Mouse (Mus musculus): ENCODE results near the gene March7.

Gene March7

DNA sequence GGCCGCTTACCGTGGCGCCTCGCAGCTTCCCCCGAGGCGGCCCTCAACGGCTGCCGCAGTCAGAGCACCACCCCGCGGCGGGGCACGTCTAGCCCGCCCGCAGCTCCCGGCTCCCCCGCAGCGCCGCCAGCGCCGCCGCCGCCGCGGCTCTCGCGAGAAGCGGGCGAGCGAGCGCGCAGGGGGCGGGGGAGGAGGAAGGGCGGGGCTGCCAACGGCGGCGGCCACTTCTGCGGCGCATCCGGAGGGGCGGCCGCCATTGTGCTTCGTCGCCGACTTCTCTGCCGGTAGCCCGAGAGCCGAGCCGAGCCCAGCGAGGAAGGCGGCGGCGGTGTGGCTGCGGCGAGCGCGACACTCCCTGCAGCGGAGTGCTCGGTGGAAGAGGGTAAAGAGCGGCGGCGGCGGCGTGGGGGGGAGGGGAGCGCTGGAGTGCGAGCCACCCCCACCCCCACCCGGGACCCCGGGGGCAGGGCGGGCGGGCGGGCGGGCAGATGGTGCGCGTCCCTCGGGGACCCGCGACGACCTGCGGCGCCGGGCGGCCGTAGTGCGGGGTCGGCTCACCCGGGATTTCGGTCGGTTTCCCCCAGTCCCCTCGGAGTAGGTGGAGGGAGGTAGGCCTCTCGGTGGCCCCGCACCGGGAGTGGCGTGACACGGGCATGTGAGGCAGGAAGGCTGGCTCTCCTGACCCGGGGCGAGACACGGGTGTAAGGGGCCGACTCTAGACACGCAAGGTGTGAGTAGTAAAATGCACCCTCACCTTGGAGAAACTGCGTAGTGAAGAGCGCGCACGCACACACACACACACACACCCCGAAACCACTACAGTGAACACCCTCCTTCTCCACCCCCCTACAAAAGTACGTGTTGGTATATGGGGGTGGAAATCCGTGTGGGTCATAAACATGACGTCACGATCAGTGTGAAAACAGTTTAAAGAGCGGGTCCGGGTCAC, at the start of gene March7, which contains the start of gene Baz2b:
TSS of gene March7 (plus strand) at position 185 of the 949 bp plus-strand sequence.
TSS of gene Baz2b (minus strand) at position 137 of the 949 bp plus-strand sequence.
- DNase-seq (ENCODE audit: low read depth, low spot score): peak; percentile 81

DNA sequence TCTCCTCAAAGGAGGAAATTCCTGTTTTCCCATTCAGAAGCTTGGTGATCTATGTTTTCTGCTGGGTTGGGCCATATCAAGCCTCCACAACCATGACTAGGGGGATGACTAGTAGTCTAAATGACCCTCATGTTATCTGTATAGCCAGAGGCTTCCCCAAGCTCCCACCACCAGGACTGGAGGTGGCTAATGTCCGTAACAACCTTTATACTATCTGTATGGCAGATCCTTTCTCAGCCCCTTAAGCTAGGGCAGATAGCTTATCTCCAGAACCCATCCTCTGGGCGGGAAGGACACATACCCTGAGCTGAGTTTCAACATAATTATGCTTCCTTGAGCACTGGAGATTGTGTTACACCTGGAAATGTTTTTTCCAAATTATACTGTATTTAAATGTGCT, 45.9 kb upstream of the March7 start:
- no peak for DNase-seq (ENCODE audit: low read depth, low spot score)

DNA sequence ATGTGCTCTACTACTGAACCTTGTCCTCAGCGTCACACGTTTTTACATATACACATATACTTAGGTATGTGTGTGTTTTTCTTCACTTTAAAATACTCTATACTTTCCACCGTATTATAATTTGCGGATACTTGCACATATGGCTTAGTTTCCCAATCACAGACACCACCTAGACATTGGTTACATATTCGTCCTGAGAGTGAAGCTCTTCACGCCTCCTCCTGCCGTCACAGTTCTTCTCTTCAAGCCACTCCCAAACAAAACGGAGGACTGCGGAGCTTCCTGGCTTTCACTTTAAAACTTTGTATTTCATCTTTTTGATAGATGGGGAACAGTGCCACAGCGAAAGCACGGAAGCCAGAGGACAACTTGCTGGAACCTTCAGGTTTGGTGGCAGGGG, 44.0 kb upstream of the March7 start:
- no peak for DNase-seq (ENCODE audit: low read depth, low spot score)

DNA sequence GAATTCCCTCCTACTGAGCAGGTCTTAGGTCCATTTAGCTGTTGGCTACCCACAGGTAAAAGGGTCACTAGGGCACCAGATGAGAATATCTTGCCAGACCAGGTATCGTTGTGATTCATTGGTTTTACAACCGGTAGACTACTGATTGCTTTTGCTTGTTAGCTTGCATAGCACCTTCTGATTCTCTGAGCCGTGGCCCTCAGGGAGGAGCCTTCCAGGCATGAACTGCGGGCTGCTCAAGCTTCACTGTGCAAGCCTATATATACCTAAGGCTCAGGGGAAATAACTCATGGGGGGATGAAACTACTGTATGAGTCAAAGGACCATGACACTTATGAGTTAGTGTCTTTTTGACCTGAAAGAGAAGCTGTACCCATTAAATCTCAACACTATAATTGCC, 42.8 kb upstream of the March7 start:
- no peak for DNase-seq (ENCODE audit: low read depth, low spot score)

DNA sequence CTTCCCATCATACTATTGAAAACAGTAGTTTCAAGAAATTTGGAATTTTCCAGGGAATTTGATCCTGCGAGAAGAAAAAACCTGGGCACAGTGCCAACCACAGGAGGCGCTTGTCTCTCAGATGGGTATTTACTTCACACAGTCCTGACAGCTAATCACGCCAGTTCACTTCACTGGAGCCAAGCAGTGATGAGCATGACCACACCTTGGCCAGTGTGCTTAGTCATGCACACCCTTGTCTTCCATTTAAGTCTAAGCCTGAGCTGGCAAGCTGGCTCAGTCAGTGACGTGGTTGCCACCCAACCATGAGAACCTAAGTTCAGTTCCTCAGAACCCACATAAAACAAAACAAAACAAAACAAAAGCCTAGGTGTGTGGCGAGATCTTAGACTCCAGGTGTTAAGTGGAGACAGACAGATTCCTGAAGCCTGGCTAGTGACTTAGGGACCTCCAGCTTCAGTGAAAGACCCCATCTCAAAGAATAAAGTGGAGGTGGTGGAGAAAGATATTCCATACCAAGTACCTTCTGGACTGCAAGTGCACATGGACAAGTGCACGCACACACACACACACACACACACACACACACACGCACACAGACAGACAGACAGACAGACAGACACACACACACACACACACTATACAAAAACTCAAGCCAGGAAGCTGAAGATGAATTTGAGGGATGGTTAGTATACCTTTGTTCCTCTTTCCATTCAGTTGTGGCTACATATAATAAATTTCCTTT, 37.7 kb upstream of the March7 start:
- peak; percentile 13 for DNase-seq (ENCODE audit: low read depth, low spot score)

DNA sequence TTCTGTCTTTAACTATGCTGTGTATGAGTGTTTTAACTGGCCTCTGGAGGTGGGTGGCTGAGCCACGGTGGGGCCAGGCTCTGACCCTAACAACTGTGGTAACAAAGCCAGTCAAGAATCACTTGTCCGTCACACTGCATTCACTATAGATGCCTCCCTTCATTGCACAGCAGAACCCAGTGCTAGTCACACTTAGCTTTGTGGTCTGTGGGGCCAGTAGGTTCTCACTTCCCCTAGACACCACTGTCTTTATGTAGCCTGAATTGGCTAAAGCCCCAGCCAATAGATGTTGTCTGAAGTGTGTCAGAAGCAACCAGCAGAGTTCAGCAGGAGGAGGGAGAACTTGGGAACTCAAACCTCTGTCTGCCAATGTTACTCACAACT, 37.2 kb upstream of the March7 start:
- no peak for DNase-seq (ENCODE audit: low read depth, low spot score)

DNA sequence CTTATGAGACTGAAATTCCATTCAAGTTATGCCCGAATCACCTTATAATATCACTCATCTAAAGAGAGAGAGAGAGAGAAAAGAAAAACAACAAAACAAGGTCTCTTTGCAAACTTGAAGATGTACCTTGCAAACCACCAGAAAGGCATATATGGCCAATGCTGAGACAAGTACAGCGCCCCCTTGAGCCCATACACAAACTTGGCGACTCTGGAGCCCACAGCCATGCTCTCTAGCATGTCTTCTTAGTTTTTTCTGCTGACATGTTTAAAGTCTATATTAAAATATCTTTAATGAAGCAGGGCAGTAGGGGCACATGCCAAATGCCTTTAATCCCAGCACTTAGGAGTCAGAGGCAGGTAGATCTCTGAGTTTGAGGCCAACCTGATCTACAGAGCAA, 36.5 kb upstream of the March7 start:
- DNase-seq (ENCODE audit: low read depth, low spot score): peak; percentile 31

DNA sequence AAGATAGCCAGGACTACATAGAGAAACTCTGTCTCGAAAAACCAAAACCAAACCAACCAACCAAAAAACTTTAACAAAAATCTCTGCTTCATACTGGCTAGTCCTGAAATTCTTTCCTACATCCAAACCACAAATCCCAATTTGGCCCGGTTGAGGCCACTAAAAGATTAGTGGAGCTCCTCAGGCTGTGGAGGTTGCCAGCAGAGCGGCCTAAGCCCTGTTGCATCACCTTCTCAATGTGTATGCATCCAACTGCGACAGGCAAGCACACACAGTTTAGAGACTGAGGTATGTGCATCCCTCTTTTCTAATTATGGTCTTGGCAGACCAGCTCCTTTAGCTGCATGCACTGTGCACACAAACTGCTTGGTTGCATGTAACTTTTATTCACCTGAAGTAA, 36.1 kb upstream of the March7 start:
- no peak for DNase-seq (ENCODE audit: low read depth, low spot score)

DNA sequence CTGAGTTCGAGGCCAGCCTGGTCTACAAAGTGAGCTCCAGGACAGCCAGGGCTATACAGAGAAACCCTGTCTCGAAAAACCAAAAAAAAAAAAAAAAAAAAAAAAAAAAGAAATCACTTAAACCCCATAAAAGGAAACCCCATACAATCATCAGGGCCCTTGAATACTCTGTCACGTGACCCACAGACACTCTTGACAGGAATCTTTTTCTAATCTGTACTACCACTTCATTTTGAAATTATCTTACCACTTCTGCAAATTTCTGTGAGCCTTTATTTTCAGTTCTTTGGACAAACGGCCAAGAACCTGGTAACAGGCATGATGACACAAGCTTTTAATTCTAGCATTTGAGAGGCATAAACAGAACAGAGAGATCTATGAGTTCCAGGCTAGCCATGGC, 34.6 kb upstream of the March7 start:
- no peak for DNase-seq (ENCODE audit: low read depth, low spot score)

DNA sequence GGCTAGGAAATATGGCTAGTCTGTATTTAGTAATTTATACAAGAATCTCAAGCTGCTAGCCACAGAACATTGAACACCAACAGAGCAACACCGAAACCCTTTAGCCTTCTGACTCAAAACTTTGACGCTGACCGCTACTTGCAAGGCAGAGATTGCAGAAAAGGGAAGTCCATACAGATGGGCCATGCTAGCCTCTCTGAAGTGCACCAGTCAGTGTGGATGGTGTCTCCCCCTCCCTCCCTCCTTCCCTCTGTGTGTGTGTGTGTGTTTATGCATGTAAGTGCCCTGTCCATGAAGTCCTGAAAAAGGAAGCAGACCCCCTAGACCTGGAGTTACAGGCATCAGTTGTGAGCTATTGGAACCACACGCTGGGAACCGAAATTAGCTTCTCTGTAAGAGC, 33.6 kb upstream of the March7 start:
- no peak for DNase-seq (ENCODE audit: low read depth, low spot score)

DNA sequence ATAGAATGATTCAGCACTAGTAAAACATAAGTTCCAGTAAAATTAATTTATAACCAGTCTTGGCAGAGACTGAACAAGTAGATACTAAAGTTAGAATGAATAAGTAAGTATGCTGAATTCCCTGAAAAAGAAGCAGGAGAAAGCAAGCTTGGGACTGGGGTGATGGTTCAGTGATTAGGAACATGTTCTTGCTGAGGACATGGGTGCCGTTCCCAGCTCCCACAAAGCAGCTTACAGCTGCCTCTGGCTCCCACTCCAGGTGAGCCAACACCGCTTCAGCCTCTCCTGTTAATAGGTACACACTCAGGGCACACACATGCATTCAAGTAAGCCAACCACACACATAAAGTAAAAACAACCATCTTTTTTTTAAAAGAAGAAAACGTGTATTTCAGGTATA, 32.2 kb upstream of the March7 start:
- DNase-seq (ENCODE audit: low read depth, low spot score): no peak

DNA sequence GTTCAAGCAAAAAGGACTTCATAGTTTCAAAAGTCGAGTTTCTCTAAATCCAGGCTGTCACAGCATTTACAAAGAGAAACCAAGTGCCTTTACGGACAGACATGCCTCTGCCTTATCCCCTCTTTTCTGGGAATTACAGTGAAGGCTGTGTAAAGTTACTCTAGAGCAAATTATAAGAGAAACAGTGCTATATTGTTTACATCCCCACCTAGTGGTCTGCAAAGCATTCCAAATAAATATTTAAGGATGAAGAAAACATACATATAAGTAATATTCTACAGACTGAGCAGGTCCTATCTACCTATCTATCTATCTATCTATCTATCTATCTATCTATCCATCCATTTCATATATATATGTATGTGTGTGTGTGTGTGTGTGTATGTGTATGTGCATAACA, 28.0 kb upstream of the March7 start:
- no peak for DNase-seq (ENCODE audit: low read depth, low spot score)

DNA sequence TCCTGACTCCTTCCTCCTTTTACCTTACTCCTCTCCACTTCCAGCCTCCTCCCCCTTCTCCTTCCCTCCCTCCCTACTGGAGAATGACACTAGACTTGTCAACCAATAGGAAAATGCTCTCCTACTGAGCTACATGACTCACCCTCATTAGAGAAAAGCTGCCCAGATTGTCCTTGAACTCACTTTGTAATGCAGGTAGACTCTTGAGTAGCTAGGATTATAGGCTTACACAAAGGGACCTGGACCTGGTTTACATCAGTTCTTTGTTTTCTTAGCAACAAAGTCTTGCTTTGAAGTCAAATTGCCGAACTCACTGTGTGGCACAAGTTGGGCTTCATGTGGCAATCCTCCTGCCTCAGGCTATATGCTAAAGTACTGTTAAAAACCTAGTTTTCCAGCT, 12.8 kb upstream of the March7 start:
- peak; percentile 98 for DNase-seq (ENCODE audit: low read depth, low spot score)

DNA sequence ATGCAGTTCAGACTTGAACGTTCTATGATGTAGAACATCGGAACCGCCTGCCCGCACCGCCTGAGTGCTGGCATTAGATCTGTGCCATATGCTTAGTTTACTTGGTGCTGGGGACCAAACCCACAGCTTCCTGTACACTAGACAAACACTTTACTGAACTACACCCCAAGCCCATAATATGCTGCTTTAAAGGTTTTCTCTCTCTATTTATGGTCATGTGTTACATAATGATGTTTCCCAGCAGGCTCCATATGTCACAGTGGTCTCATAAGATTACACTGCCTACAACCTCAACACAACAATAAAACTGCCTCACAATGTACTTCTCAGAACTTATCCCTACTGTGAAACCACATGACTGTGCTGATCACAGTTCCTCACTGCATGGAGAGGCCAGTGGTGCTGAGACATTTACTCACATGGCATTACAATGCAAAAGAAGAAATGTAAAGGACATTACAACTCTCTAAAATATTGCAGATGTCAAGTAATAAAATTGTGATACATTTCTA, 9.6 kb upstream of the March7 start:
- DNase-seq (ENCODE audit: low read depth, low spot score): no peak

DNA sequence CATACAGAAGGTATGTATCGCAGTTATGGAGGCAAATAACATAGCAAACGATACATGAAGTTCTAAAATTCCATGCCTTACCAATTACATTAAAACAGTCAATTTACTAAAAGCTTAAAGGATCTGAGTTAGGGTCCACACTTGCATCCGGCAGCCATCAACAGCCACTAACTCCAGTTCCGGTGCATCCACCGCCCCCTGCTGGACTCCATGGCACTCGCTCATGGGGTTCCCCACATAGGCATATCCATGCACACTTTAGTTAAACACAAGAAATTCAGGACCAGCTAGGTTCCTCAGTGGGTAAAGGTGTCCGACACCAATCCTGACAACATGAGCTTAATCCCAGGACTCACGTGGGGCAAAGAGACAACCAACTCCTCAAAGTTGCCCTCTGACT, 9.0 kb upstream of the March7 start:
- DNase-seq (ENCODE audit: low read depth, low spot score): peak; percentile 82

DNA sequence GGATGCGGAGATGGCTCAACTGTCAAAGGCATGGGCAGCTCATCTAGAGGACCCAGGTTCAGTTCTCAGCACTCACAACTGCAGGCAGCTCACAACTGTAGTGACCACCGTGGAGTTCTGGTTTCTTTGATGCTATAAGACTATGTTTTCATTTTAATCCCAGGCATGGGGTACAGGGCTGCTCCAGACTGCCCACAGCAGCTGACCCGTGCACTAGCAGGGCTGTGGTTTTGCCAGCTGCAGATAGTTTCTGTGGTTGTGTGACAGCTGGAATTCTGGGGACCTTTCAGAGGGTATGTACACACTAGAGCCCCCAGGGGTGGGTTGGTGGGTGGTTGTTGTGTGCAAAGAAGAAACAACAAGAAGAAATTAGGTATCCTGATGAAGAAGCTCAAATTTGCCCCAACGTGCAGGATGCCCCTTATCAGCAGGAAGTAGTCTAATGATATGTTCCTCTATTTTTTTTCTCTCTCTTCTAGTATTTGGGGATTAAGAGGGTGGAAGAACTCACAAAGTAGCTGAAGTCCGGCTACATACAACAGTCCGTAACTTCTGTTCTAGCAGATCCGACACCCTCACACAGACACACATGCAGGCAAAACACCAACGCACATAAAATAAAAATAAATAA, 6.7 kb upstream of the March7 start:
- DNase-seq (ENCODE audit: low read depth, low spot score): no peak

DNA sequence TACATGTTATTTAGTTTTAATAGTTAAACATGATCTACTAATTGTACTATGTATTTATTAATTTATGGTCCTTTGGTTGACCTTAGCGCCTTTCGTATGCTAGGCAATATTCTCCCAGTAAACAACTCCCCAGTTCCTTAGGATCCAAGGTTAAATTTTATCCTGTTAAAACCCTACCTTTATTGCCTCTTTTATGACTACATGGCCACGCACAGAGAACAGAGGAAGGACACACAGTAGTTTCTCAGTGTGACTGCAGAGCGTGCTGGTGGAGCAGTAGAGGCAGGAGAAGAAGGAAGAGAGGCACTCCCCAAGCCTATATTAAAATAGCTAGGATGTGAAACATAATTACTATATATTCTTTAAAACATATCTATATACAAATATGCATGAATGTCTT, 6.0 kb upstream of the March7 start:
- DNase-seq (ENCODE audit: low read depth, low spot score): no peak

DNA sequence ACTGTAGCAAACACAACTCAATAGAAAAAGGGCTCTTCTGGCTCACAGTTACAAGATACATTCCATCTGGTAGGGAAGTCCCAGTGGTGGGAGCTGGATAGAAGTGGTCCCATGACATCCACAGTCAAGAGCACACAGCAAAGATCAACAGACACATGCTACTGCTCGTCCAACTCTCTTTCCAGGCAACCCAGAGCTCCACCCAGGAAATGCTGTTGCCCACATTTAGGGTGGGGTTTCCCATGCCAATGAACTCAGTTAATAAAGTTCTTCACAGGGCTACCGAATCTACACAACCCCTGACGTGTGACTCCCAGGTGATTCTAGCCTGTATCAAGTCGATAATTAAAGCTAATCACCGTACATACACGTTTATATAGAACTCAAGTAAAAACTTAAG, 5.5 kb upstream of the March7 start:
- DNase-seq (ENCODE audit: low read depth, low spot score): no peak

DNA sequence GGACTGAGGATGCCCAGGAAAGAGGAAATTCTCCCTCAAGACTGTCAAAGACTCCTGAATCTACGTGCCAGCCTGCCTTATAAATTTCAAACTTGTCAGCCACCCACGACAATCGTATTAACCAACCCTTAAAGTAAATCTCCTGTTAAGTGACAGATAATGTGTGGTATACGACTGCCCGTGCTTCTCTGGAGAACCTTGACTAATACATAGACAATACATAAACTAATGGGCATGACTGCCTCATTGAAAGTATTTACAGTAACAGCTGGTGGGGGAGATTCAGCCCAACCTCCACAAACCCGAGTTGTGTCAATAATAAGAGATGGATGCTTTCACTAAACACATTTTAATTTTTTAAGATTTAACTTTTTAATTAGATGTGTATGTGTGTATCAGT, 3.9 kb upstream of the March7 start:
- no peak for DNase-seq (ENCODE audit: low read depth, low spot score)

DNA sequence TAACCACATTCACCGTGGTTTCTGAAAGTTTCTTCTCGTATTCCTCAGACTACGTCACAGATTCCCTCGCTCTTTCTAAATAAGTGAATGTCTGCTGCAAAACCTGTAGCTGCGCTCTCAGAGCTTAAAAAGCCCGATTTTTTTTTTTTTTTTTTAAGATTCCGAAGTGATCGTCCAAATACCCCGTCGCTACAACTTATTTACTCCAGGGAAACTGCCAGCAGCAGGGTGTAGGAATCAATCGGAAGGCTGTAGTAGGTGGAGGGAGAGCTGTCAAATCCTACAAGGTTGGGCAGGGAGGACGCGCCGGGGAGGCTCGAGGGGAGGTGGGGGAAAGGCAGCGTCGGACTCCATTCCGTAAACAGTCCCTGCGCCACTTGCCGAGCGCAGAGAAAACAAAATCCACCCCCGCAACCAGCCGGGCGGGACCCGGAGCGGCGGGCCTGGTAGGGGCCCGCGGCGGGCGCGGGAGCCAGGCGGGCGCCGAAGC, 520 bp upstream of the March7 start:
- DNase-seq (ENCODE audit: low read depth, low spot score): peak; percentile 70

DNA sequence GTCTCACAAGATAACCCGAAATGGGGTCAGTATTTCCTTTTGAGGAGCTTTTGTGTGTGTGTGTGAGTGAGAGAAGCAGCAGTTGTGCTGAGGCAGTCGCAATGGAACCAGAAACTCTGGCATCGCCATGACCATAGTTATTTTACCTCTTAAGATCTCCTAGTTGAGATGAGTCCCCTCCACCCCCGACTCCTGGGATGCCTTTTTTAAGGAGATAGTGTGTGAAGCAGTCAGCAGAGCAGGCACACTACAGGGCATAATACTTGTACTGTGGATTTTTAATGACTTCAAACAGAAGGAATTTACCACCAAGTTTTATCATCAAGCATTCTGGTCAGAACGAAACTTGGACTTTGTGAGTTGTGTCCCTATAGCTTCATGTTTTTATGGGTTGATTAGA, 1.1 kb downstream of the March7 start:
- no peak for DNase-seq (ENCODE audit: low read depth, low spot score)

DNA sequence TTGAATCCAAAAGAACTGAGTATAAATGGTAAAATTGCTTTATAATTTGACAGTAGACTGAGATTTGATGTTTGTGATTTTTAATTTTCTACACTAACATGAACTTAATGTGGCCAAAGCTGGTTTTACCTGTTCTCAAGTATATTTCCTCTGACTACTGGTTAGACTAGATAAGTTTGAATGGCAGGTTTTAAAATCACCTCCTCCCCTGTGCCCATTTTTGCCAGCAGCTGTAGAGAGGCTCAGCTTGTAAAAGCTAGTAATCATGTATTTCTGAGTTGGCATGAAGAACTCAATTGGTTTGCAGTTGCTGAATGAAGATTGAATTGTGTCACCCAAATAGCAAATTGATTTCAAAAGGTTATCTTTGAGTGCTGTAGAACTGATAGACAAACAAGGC, 2.8 kb downstream of the March7 start:
- DNase-seq (ENCODE audit: low read depth, low spot score): no peak

Measured in R1 (cell line).